Mouse (Mus musculus): ENCODE results near the gene Sowahb. TPM values are rescaled to one million over a fixed set of nuclear protein-coding genes. Genes with fewer than 3 reads are reported as not detected.

Gene Sowahb
- total RNA-seq, 2 experiments from 2014 or later: 24.2 to 26.4 TPM

DNA sequence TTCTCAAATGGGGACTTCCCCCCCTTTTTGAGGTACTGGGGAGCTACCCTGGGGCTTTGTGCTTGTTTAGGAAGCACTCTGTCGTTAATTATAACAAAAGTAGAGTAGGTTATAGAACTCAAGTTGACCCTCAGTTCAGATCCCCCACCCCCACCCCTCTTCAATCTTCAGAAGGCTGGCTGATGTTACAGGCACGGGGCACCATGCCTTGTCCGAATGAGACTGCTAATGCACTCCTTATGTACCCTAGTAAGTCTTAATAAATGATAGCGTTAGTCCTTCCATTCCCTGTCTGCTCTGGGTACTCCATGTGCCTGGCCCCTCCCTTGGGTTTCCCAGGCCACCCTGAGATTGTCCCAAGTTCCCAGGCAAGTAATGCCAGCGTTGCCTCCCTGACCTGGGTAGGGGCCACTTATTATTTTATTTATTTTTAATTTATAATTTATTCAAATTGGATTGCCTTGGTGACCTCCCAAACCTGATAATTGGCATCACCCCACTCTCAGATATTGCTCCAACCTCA lies 46.3 kb downstream of the Sowahb start:
- intact Hi-C loops (cut with DNase I): no loop called here
- DNase-seq (ENCODE audit: extremely low spot score in 1 of 2, low spot score in 2 of 2): no peak
- no peak for TF ChIP-seq CTCF (IDR thresholded peaks at IDR 0.05)

DNA sequence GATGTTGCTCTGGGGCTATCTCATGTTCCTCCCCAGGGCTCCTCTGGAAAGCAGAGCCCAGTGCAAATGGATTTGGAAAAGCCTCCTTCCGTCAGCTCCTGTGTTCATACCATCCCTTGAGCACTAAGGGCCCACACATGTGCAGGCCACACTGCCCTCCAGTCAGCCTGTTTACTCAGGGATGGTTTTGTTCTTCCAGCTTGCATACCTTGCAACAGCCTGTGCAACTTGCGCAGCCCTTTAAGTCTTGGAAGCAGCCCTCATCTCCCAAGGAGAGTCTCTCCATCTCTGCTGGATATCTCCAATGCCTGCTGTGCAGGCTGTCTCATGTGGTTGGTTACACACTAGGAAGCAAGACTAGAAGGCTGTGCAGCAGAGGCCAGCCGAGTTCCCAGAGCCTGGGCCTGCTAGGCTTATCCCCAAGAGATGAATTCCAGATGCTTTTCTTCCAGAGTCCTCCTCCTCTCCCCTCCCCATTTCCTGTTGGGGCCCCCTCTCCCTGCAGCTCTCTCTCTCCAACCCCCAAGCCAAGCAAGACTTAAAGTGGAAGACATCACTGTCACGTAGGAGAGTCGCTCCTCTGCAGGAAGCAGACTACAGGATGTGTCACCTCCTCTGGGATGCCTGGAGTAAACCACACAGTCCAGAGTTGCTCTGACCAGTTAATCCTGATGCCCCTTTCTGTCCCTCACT lies 47.2 kb downstream of the Sowahb start:
- Histone ChIP-seq H3K27ac (peak overlapping the region; percentile 2; the same call in 1 of the 2 replicates), H3K4me3 (no peak overlapping the region)
- no peak for TF ChIP-seq CTCF (IDR thresholded peaks at IDR 0.05)
- DNase-seq (ENCODE audit: extremely low spot score in 1 of 2, low spot score in 2 of 2): no peak
- intact Hi-C loops (cut with DNase I): no loop called here

More for the DNA sequence above, 46.3 kb downstream of the Sowahb start:
- H3K4me3 ChIP-seq: no peak overlapping the region
- H3K27ac ChIP-seq: peak overlapping the region; percentile 2

DNA sequence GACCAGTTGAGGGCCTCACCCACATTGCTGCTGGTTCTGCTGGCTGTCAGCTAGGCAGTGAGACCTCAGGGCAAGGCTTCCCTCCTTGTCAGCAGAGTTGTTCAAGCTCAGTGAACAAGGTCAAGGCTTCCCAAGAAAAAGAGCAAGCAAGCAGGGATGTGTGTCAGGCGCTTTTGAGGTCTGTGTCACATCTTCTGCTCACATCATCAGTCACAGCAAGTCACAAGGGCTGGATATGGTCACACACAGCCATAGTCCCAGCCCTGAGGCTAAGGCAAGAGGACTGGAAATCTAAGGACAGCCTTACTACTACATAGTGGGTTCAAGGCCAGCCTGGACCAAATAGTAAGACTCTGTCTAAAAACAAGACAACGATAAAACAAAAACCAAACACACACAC lies 50.0 kb downstream of the Sowahb start:
- Histone ChIP-seq H3K27ac (no peak overlapping the region), H3K4me3 (no peak overlapping the region)
- no peak for TF ChIP-seq CTCF (IDR thresholded peaks at IDR 0.05)
- intact Hi-C loops (cut with DNase I): no loop called here
- DNase-seq (ENCODE audit: extremely low spot score in 1 of 2, low spot score in 2 of 2): no peak

DNA sequence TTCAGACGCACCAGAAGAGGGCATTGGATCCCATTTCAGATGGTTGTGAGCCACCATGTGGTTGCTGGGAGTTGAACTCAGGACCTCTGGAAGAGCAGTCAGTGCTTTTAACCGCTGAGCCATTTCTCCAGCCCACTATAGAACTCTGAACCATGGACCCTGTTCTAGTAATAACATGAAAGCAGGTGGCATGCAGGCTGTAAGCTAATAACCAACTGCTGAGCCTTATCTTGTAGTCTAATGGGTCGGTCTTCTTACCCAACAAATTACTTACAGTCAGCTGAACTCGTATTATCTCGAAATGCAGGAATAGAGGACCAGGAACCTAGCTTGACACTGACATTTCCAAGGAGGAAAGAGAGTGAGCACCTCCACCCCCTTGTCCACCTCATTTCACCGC lies 50.5 kb downstream of the Sowahb start:
- no peak for TF ChIP-seq CTCF (IDR thresholded peaks at IDR 0.05)
- no peak overlapping the region for H3K4me3 ChIP-seq
- DNase-seq (ENCODE audit: extremely low spot score in 1 of 2, low spot score in 2 of 2): no peak
- intact Hi-C loops (cut with DNase I): no loop called here
- H3K27ac ChIP-seq: no peak overlapping the region

DNA sequence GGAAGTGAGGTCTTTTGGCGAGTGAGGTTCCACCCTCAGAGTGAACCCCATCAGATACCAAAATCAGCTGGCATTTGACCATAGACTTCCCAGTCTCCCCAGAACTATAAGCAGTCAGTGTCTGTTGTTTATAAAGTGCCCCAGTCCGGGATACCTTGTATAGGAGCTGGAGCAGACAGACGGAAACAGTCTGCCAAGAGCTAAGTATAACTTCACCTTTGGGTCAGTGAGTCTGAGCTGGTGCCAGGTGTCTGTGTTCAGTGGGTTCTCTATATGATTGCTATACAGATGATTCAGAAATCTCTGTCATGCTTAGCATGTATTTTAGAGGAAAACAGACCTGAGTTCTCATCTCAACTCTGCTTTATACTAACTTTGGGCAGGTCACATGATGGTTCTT lies 52.7 kb downstream of the Sowahb start:
- intact Hi-C loops (cut with DNase I): no loop called here
- TF ChIP-seq CTCF (IDR thresholded peaks at IDR 0.05): no peak
- no peak overlapping the region for H3K27ac ChIP-seq
- no peak for DNase-seq (ENCODE audit: extremely low spot score in 1 of 2, low spot score in 2 of 2)
- H3K4me3 ChIP-seq: no peak overlapping the region

Other genes with a start within 250 kb of the Sowahb start
- 100 to 1,000 TPM; 197 to 203 TPM for gene Sept11, start 48.4 kb upstream of the Sowahb start, total RNA-seq (2021)
- 100 to 1,000 TPM; 277 to 292 TPM for gene Ccni, start 161.5 kb upstream of the Sowahb start, total RNA-seq (2021)
- under 1 TPM; 0.52 to 0.79 TPM for gene 2010109A12Rik, start 161.5 kb upstream of the Sowahb start, total RNA-seq (2021)
- 10 to 100 TPM; 43.0 to 44.4 TPM for gene Ccng2, start 222.2 kb upstream of the Sowahb start, total RNA-seq (2021)

Measured in left cerebral cortex, adult 2 months (tissue).